Mouse (Mus musculus) left cerebral cortex, postnatal 14 days (tissue): ENCODE data around the gene Rsrp1. TPM values are rescaled to one million over a fixed set of nuclear protein-coding genes. Genes with fewer than 3 reads are reported as not detected.

ENCODE experiments used
- DNase-seq, 2 experiments: peaks; one replicate each; pipeline ENCODE4 v3.0.0; 2021 to 2022; ENCODE audit warnings: low spot score in 2 of 2, mixed read lengths in 1 of 2
- intact Hi-C: fragments of 180-260 bp; cut with DNase I; formaldehyde crosslinking; loops from one replicate; pipeline ENCODE4 v1.15.1; 2025
- total RNA-seq, 2 experiments: library from RNA; stranded (reverse); gene quantifications; 2 replicates each; pipeline ENCODE4 v1.2.3; 2021

The Rsrp1 gene
- total RNA-seq, 2 experiments from 2014 or later, result 261 to 276 TPM

DNA sequence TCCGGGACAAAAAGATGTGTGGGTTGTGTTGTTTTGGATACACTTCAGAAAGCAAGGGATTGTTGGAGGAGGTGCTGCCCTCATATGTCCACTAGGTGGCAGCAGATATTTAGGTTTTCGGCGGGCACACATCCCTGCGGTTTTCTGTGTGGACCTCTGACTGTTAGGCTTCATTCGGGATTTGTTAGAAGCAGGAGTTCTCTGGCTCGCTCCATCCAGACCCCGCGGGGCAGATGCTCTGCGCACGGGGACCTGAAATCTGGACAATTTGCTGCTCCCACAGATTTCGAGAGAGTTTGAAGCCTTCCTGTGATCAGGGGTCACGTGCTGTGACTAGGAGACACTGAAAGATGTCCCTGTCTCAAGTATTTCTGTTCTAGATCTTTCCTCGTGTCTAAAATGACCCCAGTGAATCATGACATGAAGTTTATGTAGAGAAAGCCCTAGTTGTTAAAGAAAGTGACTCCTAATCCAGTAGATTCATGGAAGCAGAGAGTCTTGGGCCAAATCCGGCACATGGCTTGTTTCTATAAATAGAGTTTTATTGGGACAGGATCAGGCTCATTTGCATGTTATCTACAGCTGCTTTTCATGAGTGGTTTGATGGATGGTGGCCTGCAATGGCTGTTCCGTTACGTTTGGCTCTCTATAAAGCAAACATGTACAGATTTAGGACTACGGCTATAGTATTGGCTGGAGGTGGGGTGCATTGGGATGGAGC, 22.8 kb downstream of the Rsrp1 start:
- intact Hi-C loops, result loop anchor here (1.0 to 5.0 kb wide), 3 partner anchors 119 to 371 kb away; no protein-coding TSS in a partner anchor
- peak; percentile 84 to 88 for DNase-seq

- DNase-seq, result no peak
- intact Hi-C loops, result no loop called here
These were observed 27.2 kb downstream of the Rsrp1 start for GRCm38 (mm10) chr4:134950518-134951091.

DNA sequence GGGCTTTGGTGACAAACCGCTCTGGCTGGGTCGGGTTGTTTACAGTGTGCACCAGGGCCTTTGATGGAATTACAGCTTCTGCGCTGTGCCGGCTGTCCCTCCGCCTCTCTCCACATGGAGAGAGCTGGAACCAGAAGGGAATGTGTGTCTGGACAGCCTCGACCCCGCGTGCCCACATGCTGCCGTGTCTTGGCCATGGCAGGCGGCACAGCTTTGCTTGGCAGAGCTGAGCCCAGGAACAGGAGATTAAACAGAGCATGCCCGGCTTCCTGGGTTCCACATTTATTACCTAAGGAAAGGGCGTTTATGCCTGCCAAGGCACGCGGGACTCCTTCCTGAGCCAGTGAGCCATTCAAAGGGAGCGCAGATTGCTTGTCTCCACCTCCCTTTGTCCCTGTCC, 31.1 kb downstream of the Rsrp1 start:
- no peak for DNase-seq
- intact Hi-C loops, result no loop called here

- DNase-seq, result no peak
- intact Hi-C loops, result no loop called here
These were observed 31.8 kb downstream of the Rsrp1 start for GRCm38 (mm10) chr4:134955196-134955595.

- intact Hi-C loops, result no loop called here
- DNase-seq, result no peak
These were observed 32.5 kb downstream of the Rsrp1 start for GRCm38 (mm10) chr4:134955845-134956244.

GRCm38 (mm10) chr4:134956328-134956727, 32.9 kb downstream of the Rsrp1 start:
- intact Hi-C loops, result no loop called here
- DNase-seq, result peak; percentile 54 to 65

DNA sequence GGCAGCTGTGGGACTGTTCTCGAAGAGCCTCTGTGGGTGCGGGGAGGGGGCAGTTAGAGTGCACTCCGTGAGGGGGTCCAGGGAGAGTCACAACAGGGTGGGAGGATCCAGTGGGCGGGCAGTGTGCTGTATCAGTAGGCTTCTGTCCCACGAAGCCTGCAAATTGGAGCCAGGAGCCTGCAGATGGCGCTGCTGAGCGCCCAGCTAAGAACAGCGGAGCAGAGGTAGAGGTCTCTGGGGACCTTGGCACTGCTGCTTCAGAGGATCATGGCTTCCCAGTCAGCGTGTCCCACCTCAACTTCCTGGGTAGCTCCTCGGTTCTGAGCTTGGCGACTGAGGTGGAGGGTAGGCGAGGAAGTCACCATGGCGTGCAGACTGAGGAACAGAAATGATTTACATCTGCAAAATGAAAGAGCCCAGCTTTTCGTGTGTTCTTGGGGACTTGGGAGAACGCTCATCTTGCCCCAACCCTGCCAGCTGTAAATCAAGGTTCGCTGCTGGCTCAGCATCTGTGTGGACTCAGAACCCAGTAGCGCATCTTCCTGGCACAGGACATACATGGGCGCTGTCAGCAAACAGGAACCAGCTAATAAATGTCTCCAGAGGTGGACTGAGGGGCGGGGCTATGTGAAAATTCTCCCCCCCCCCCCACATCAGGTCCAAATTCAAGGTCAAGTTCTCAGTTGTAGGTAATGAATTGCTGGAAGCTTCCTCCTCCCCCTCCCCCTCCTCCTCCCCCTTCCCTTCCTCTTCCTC, 39.8 kb downstream of the Rsrp1 start:
- intact Hi-C loops, result no loop called here
- DNase-seq, result no peak

GRCm38 (mm10) chr4:134967887-134968604, 44.7 kb downstream of the Rsrp1 start:
- intact Hi-C loops, result no loop called here
- no peak for DNase-seq

GRCm38 (mm10) chr4:134968605-134968976, 45.2 kb downstream of the Rsrp1 start:
- no peak for DNase-seq
- intact Hi-C loops, result no loop called here

- intact Hi-C loops, result no loop called here
- DNase-seq, result peak in 1 of 2 experiments; percentile 17
These were observed 52.0 kb downstream of the Rsrp1 start for GRCm38 (mm10) chr4:134975261-134975928.

DNA sequence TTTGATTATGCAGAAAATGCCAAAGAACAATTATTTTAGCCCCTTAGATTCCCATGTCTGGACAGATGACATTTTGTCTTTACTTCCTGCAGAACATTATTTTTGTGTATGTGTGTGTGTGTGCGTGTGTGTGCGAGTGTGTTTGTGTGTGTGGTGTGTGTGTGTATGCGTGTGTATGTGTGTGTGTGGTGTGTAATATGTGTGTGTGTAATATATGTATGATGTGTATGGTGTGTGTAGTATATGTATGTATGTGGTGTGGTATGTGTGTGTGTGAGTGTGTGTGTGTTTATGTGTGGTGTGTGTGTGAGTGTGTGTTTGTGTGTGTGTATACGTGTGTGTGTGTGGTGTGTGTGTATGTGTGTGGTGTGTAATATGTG, 52.5 kb downstream of the Rsrp1 start:
- intact Hi-C loops, result no loop called here
- DNase-seq, result no peak

Other genes starting within 250 kb of the Rsrp1 start
- 10 to 100 TPM; 33.7 to 38.0 TPM for gene Man1c1, start 219.3 kb upstream of the Rsrp1 start, total RNA-seq
- gene Ldlrap1, start 155.6 kb upstream of the Rsrp1 start, total RNA-seq, result 1 to 10 TPM; 3.5 to 4.7 TPM
- 10 to 100 TPM; 49.2 to 53.0 TPM for gene Maco1, start 70.2 kb upstream of the Rsrp1 start, total RNA-seq
- not detected for gene Rhd, start 59.1 kb upstream of the Rsrp1 start, total RNA-seq
- gene Tmem50a, start 8.6 kb upstream of the Rsrp1 start, total RNA-seq, result 100 to 1,000 TPM; 125 to 129 TPM
- gene Syf2, start 7.3 kb downstream of the Rsrp1 start, total RNA-seq, result 10 to 100 TPM; 39.0 to 39.1 TPM
- not detected for gene Runx3, start 197.1 kb downstream of the Rsrp1 start, total RNA-seq